Mouse (Mus musculus): ENCODE measurements around the gene Cdh12.
"Not testable (repeated sequence)": the region's sequence is repeated elsewhere in the genome, so short reads cannot be mapped to it uniquely, and the experiment has no call there.

Gene Cdh12

DNA sequence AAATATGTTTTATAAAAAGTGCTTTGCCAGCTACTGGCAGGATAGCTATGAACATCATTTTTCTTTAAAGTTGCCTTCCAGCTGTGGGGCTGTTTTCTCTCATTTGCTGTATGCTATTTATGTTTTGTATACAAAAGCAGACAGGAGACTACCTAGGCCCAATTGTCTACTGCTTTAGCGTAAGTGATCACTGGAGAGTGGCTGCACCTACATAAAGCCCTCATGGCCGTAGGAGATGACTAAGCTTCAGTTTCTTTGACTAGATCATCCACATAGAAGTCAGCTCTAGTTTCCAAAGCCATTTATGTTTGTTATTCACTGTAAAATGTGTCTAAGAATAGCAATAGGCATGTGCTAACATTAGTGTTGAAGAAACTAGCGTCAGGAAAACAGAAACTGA, 926.8 kb downstream of the Cdh12 start:
- no peak for DNase-seq (ENCODE audit: low spot score)

DNA sequence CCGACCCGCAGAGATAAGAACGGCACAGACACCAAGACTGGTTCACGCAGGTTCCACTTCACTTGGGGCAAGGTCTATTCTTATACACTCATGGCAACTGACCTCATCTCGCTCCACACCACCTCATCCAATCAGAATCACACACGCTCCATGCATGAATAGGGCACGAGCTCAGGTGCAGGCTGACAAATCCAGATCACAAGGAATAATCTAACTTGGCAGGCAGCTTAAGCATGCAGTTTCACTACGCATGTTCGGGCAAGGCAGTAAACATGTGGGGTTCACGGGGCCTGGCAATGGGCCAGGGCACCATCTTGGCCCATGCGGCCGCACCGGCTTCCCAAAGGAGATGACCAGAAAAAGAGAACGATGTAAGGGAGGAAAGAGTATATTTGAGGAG, 942.4 kb downstream of the Cdh12 start:
- not testable (repeated sequence) for DNase-seq (ENCODE audit: low spot score)

DNA sequence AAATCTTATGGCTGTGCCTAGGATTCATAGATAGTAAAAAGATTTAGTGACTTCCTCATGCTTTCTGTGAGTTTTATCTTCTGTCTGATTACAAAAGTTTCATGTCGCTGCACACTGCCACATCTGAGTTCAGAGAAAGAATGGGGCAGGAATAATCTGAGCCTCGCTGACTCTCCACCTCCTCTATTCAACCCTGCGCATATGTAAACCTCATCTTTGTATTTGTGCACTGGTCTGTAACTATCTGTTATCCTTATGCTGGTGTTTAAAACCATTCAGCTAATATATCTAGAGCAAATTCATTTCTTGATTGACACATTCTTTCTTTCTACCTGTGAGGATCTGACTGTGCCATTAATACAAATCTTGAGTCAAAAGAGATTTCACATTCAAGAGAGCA, 944.0 kb downstream of the Cdh12 start:
- peak; percentile 23 for DNase-seq (ENCODE audit: low spot score)

DNA sequence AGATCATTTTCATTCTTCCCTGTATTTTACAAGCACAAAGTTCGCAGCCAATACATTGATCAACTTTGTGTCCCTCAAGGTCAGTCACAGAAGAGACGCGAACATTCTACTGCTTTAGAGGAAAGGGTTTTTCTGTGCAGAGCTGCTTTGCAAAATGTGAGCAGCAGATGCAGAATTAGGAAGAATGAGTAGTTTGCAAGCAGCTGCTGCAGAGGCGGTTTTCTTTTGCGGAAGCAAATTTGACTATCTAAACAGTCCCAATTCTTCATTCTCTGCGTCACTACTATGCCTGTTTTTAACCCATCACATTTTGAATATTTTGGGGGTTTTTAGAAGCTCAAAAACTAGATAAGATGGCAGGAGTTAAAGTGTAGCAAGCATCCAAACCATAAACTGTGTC, 956.1 kb downstream of the Cdh12 start:
- no peak for DNase-seq (ENCODE audit: low spot score)

DNA sequence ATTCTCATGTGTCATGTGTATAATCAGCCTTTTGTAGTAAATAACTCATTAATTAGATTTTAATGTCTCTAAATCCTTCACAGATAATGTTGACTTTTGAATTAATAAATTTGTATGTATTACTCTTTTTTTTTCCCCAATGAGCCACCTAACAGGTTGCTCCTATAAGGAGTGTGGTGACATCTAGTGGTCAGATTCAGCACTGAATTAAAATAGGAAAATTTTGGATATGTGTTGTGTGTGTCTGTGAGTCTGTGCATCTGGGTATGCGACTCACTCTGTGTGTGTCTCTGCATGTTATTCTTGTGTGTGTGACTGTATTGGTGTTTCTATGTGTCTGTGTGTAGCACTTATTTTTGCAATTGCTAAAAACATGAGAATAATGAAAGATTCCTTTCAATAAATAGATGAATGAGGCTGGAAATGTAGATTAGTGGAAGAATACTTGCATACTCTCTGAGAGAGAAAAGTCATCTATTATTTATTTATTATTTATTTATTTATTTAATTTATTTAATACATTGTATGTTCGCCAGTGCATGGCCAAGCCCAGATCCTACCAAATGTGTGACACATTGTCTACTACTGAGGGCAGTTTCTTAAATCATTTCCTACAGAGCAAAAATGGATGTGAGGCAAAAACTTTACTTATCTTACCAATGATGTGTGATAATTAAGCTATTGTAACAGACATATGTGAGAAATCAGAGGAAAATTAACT, 958.4 kb downstream of the Cdh12 start:
- peak; percentile 79 for DNase-seq (ENCODE audit: low spot score)

DNA sequence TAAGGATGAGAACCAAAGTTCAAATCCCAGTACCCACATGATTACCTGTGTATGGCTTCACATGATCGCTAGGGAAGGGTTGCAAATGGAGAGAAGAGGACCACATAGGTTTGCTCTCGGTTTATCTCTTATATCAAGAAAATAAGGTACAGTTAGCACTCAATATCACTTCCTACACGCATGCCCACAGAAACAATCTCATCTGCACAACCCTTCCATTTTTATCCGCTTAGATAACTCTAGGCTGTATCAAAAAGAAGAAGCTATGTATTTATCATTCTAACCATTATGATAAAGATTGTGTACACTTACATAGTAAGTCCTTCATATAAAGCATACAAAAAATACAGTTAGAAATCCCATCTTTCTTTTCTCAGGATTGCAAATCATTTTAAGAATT, 988.3 kb downstream of the Cdh12 start:
- no peak for DNase-seq (ENCODE audit: low spot score)

DNA sequence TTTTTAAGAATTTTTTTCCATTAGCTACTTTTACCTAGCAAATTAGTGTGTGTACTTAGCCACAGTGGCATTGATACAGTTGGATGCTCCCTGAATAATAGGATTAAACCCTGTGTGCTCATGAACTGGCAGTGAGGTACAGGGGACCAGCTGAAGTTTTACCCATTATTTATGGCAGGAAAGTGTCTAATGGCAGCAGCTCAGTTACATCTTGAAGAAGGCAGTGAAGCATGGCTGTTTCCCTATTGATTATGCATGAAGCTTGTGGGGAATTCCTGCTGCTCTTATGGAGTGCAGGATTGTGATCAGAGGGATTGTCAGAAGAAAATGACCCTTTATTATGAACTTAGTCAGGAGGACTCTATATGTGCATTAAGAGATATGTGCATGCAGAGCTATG, 988.9 kb downstream of the Cdh12 start:
- DNase-seq (ENCODE audit: low spot score), result peak; percentile 31

DNA sequence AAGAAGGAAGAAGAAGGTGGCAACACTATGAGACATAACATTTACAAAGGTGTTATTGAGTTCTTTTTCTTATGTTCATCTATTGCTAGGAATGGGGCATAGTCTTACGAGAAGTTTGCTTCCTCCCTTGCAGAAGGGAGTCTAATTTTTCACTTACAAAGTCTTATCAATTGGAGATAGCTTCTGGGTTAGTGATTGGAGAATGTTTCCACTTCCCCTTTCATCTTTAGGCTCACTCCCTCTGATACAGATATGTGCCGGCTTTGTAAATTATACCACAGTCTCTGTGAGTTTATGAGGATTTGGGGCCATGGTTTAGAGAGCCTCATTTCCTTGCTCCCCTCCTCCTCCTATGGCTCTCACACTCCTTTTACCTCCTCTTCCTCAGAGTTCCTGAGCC, 1009.0 kb downstream of the Cdh12 start:
- DNase-seq (ENCODE audit: low spot score), result no peak

DNA sequence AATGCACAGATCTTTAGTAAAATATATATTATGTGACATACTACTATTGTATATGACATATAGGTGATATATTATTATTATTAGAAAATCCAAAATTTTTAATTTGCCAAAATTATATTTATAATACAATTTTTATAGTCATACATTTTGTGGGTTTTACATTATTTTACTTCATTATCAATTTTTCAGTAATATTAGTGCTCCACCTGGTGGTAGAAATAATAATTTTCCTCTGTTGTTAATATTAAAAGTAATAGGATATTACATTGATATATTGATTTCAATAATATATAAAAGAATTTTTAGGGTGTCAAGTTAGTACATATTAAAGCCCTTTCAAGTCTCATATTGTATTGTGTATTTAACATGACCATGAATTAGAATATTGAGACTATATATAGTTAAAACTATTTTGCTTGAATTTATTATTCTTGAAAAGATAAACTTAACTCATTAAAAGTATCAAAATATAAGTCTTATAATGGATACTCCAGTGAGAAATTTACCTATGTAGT, 1070.3 kb downstream of the Cdh12 start:
- peak; percentile 71 for DNase-seq (ENCODE audit: low spot score)

DNA sequence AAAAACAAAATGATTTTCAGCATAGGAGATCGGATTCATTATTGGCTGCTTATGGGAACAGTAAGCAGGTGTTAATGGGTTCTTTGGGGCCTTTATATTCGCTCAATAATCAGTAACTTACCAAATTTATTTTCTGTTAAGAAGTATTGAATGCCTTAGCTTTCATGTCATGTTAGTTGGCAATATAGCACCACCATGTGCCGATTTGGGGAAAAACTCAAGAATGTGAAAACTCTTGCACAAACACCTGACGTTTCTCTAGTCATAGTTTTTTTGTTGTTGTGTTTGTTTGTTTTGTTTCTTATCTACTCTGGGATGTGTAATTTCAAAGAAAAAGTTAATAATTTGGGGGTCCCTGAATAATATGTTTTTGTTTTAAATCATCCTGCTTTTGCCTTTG, 1081.7 kb downstream of the Cdh12 start:
- DNase-seq (ENCODE audit: low spot score), result no peak

DNA sequence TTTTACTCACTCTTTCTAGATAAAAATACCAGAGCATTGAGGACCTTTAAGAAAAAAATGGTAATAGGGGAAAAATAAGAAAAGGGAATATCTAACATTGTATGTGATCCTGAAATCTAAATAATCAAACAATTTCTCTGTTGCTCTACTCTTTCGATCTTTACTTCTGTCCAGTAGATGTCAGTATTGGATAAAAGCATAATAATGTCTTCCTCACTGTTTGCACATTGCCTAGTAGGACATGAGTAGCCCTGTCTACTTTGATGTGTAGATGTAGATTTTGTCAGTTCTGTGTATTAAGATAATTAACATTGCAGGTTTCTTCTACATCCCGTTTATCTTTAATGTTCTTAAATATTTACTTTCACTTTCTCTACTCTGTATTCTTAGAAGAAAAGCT, 1087.8 kb downstream of the Cdh12 start:
- peak; percentile 73 for DNase-seq (ENCODE audit: low spot score)

DNA sequence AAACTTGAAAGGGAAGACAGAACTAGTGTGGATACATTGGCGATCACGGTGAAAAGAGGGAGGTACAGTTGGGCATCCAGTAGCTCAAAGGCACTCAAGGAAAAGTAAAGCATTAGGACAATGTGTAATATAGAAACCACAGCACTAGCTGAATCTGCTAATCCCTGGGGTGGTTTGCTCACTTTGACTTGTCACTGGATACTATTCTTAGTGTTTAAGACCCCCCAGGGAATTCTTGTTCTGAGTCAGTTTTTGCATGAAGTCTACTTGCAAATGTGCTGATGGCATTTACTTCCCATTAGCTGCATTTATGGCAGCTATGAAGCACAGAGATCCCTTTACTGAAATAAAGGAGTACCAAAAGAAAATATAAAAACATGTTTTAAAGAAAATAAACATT, 1095.7 kb downstream of the Cdh12 start:
- peak; percentile 41 for DNase-seq (ENCODE audit: low spot score)

DNA sequence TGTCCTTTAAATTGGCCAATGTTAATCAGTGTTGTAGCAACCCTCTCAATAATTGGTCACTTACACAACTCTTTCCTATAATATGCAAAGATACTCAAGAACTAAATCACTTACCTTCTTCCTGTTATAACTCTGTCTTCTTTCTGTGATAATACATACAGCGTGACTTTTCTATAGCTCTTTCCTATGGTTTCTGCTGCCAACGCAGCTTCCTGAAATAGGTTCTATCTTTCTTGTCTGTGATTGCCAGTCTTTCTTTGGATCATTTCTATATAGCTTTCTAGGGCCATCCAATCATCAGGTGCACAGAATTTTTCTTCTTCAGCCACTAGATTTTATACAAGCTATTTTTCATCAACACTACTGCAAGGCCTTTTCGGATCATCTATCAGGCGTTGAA, 1106.9 kb downstream of the Cdh12 start:
- DNase-seq (ENCODE audit: low spot score), result no peak

DNA sequence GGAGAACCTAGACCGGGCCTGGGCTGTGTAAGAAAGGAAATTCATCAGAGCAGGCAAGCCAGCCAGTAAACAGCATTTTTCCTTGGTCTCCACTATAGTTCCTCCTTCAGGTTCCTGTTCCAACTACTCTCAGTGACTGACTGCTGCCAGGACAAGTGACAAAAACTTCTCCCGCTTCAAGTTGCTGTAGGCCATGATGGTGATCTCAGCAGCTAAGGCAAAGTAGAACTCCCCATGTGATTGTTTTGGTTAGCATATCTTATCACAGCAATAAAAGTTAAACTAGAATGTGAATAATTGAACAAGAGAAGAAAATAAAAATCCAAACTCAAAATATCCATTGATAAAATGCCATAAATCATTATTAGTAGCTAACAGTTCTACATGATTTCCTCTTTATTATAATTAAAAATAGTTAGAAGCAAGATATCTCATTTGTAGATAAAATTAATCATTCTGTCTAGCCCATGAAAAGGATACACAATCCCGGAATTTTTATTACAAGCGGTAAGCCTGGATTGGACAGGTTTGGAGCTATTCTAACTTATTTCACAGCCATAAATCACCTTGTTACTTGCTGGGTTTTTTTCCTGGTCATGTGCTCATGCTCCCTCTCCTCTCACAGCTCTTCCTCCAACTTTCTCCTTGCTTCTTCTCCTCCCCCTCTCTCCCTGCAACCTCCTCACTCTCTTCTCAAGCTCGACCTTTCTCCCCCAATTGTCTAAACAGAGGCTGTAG, 1117.4 kb downstream of the Cdh12 start:
- no peak for DNase-seq (ENCODE audit: low spot score)

DNA sequence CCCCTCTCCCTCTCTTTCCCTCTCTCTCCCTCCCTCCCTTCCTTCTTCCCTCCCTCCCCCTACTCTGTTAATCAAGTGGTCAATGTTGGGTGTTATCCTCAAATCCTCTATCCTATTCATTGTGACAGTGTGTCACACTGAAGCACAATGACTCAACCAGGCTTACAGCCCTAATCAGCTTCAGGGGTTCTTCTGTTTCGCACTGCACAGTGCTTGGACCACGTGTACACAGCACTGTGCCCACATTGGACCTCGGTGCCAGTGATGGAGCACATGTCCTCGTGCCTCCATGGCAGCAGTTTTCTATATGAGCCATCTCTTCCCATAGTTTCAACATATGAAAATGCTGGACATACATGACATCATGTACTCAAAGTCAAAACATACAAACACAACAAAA, 1155.4 kb downstream of the Cdh12 start:
- DNase-seq (ENCODE audit: low spot score), result no peak

All from retina, embryonic 14.5 days (tissue).